Mouse (Mus musculus) bone marrow, adult 2 months (tissue): ENCODE data around the gene Sgpp2. TPM values are rescaled to one million over a fixed set of nuclear protein-coding genes. Genes with fewer than 3 reads are reported as not detected.

Experiments used
- H3K27ac ChIP-seq: fragments of 200-500 bp; 2 replicates; pipeline ENCODE4 v1.5.1; 2012; ENCODE audit warnings: low read depth, mild to moderate bottlenecking, control low read depth, inconsistent platforms, low read length; ENCODE audit not compliant: control insufficient read depth, poor library complexity, insufficient read depth
- H3K4me1 ChIP-seq: fragments of 200-500 bp; 2 replicates; pipeline ENCODE4 v1.6.1; 2011; ENCODE audit warnings: low read length; ENCODE audit not compliant: control insufficient read depth, insufficient read depth
- H3K4me3 ChIP-seq: fragments of 200-500 bp; replicated peaks from 2 replicates; pipeline ENCODE3; 2011; ENCODE audit warnings: mild to moderate bottlenecking, low read depth, low read length, control low read depth; ENCODE audit not compliant: control insufficient read depth
- CTCF ChIP-seq: fragments of 200-500 bp; IDR thresholded peaks from 2 replicates; pipeline ENCODE4 v1.5.1; 2011; ENCODE audit warnings: low read length, control low read depth; ENCODE audit not compliant: control insufficient read depth, insufficient read depth
- POLR2A ChIP-seq: fragments of 200-500 bp; IDR thresholded peaks from 2 replicates; pipeline ENCODE4 v1.6.1; 2011; ENCODE audit warnings: low read depth, mild to moderate bottlenecking, control low read depth, low read length, borderline replicate concordance; ENCODE audit not compliant: control insufficient read depth
- WGBS: fragments of 180-500 bp; shearing (Covaris S2); methylation state at CpG from one replicate; pipeline ENCODE4 v1.1.7; 2018; 5-methylcytosine and 5-hydroxymethylcytosine counted together
- polyA plus RNA-seq: library from polyadenylated mRNA; stranded (reverse); fragments of >200 nt; gene quantifications from 2 replicates; pipeline ENCODE4 v1.2.4, GENCODE M21; 2011; ENCODE audit warnings: low replicate concordance; ENCODE audit not compliant: missing spikeins, insufficient read depth, insufficient read length

The Sgpp2 gene
- polyA plus RNA-seq, 1 experiment = 0.62 TPM

- Histone ChIP-seq H3K4me3 (no peak overlapping the region), H3K4me1 (peaks cover 1% of the 10 kb centered on the region; the same call in 1 of the 2 replicates), H3K27ac (no peak overlapping the region)
- WGBS = 79% methylated on average over 3 of the region's 3 CpGs
- no peak for TF ChIP-seq CTCF
- TF ChIP-seq POLR2A = no peak
Measured at GRCm38 (mm10) chr1:78426841-78427240, 116.7 kb downstream of the Sgpp2 start.

GRCm38 (mm10) chr1:78428851-78429250, 118.7 kb downstream of the Sgpp2 start:
- 93% methylated on average over 11 of the region's 11 CpGs for WGBS
- no peaks in the 10 kb centered on the region for H3K4me1 ChIP-seq
- no peak for TF ChIP-seq POLR2A
- no peak for TF ChIP-seq CTCF
- H3K27ac ChIP-seq = no peak overlapping the region
- no peak overlapping the region for H3K4me3 ChIP-seq

GRCm38 (mm10) chr1:78433472-78433871, 123.3 kb downstream of the Sgpp2 start:
- WGBS = 87% methylated on average over 9 of the region's 9 CpGs
- H3K27ac ChIP-seq = no peak overlapping the region
- no peaks in the 10 kb centered on the region for H3K4me1 ChIP-seq
- no peak overlapping the region for H3K4me3 ChIP-seq
- TF ChIP-seq CTCF (no peak), POLR2A (no peak)

- WGBS = 80% methylated on average over 2 of the region's 2 CpGs
- H3K27ac ChIP-seq = no peak overlapping the region
Measured at GRCm38 (mm10) chr1:78435967-78436366, 125.8 kb downstream of the Sgpp2 start.

GRCm38 (mm10) chr1:78436445-78436844, 126.3 kb downstream of the Sgpp2 start:
- no peak for TF ChIP-seq CTCF
- no peak overlapping the region for H3K27ac ChIP-seq
- 89% methylated on average over 1 of the region's 1 CpGs for WGBS
- H3K4me1 ChIP-seq = no peaks in the 10 kb centered on the region
- H3K4me3 ChIP-seq = no peak overlapping the region

More at GRCm38 (mm10) chr1:78435967-78436366, 125.8 kb downstream of the Sgpp2 start:
- TF ChIP-seq CTCF = no peak
- TF ChIP-seq POLR2A = no peak
- H3K4me1 ChIP-seq = no peaks in the 10 kb centered on the region
- no peak overlapping the region for H3K4me3 ChIP-seq

GRCm38 (mm10) chr1:78437150-78437549, 127.0 kb downstream of the Sgpp2 start:
- 83% methylated on average over 3 of the region's 3 CpGs for WGBS

GRCm38 (mm10) chr1:78440716-78441115, 130.6 kb downstream of the Sgpp2 start:
- Histone ChIP-seq H3K4me1 (no peaks in the 10 kb centered on the region), H3K4me3 (no peak overlapping the region), H3K27ac (no peak overlapping the region)
- TF ChIP-seq POLR2A = no peak
- no peak for TF ChIP-seq CTCF
- 89% methylated on average over 8 of the region's 8 CpGs for WGBS

More at GRCm38 (mm10) chr1:78437150-78437549, 127.0 kb downstream of the Sgpp2 start:
- no peaks in the 10 kb centered on the region for H3K4me1 ChIP-seq
- no peak overlapping the region for H3K27ac ChIP-seq
- no peak for TF ChIP-seq POLR2A
- TF ChIP-seq CTCF = no peak
- no peak overlapping the region for H3K4me3 ChIP-seq

GRCm38 (mm10) chr1:78443056-78443455, 132.9 kb downstream of the Sgpp2 start:
- 88% methylated on average over 7 of the region's 7 CpGs for WGBS
- no peaks in the 10 kb centered on the region for H3K4me1 ChIP-seq
- H3K4me3 ChIP-seq = no peak overlapping the region
- TF ChIP-seq CTCF = no peak
- no peak for TF ChIP-seq POLR2A
- H3K27ac ChIP-seq = no peak overlapping the region

- Histone ChIP-seq H3K27ac (no peak overlapping the region), H3K4me1 (no peaks in the 10 kb centered on the region), H3K4me3 (no peak overlapping the region)
- 90% methylated on average over 8 of the region's 8 CpGs for WGBS
- TF ChIP-seq POLR2A (no peak), CTCF (no peak)
Measured at GRCm38 (mm10) chr1:78446232-78446631, 136.1 kb downstream of the Sgpp2 start.
